Mouse (Mus musculus) intestine, postnatal 0 days (tissue): Measurements from ENCODE around the gene Nudt17. TPM values are rescaled to one million over a fixed set of nuclear protein-coding genes. Genes with fewer than 3 reads are reported as not detected.

Experiments used
- ATAC-seq: fragments of 200-750 bp; cut with Nextera tagmentation; 2 replicates; pipeline ENCODE4 v1.8.0; 2017; ENCODE audit warnings: mild to moderate bottlenecking, moderate TSS enrichment, moderate library complexity
- H3K27ac ChIP-seq: fragments of 300-500 bp; sonication (generic); 2 replicates; pipeline ENCODE4 v1.5.1; 2014; ENCODE audit warnings: mild to moderate bottlenecking, low read depth, low read length, moderate library complexity
- H3K27me3 ChIP-seq: fragments of 300-500 bp; sonication (generic); replicated peaks from 2 replicates; pipeline ENCODE4 v1.6.1; 2014; ENCODE audit warnings: low read length, mixed read lengths; ENCODE audit not compliant: control insufficient read depth, insufficient read depth
- H3K36me3 ChIP-seq: fragments of 300-500 bp; sonication (generic); 2 replicates; pipeline ENCODE4 v1.6.1; 2014; ENCODE audit warnings: mild to moderate bottlenecking, moderate library complexity; ENCODE audit not compliant: control insufficient read depth, insufficient read depth
- H3K4me1 ChIP-seq: fragments of 300-500 bp; sonication (generic); replicated peaks from 2 replicates; pipeline ENCODE4 v1.6.1; 2014; ENCODE audit warnings: antibody characterized with exemption, low read length, mixed read lengths; ENCODE audit not compliant: control insufficient read depth, insufficient read depth
- H3K4me2 ChIP-seq: fragments of 300-500 bp; sonication (generic); replicated peaks from 2 replicates; pipeline ENCODE4 v1.6.1; 2014; ENCODE audit warnings: low read depth, mild to moderate bottlenecking, moderate library complexity
- H3K4me3 ChIP-seq: fragments of 300-500 bp; sonication (generic); 2 replicates; pipeline ENCODE4 v1.5.1; 2014; ENCODE audit warnings: low read depth, low read length
- H3K9ac ChIP-seq: fragments of 300-500 bp; sonication (generic); 2 replicates; pipeline ENCODE4 v1.6.1; 2014; ENCODE audit warnings: mild to moderate bottlenecking, low read depth, low read length
- H3K9me3 ChIP-seq: fragments of 300-500 bp; sonication (generic); 2 replicates; pipeline ENCODE4 v1.6.1; 2016; ENCODE audit warnings: mixed run types; ENCODE audit not compliant: control insufficient read depth
- CTCF ChIP-seq: sonication (generic); IDR thresholded peaks from 2 replicates; pipeline ENCODE4 v1.5.1; 2016; ENCODE audit warnings: low read depth, mild to moderate bottlenecking, control low read depth, antibody characterized with exemption, moderate library complexity
- WGBS: fragments of 180-500 bp; shearing (Covaris S2); extraction: QIAGEN DNeasy Blood & Tissue Kit; methylation state at CpG from one replicate; pipeline ENCODE4 v1.1.7; 2014; 5-methylcytosine and 5-hydroxymethylcytosine counted together
- polyA plus RNA-seq: library from polyadenylated mRNA; unstranded; fragments of >200 nt; fragmentation: Nextera tagmentation; extraction: Ambion mirVana; gene quantifications from 2 replicates; pipeline ENCODE4 v1.2.1, GENCODE M21; 2015

Gene Nudt17
- polyA plus RNA-seq, 1 experiment from 2014 or later, result 2.2 TPM

- Histone ChIP-seq H3K9ac (no peak overlapping the region), H3K27ac (no peak overlapping the region), H3K4me3 (no peak overlapping the region), H3K36me3 (peaks cover 41% of the 10 kb centered on the region), H3K4me1 (no peaks in the 10 kb centered on the region), H3K4me2 (no peak overlapping the region), H3K27me3 (no peaks in the 10 kb centered on the region), H3K9me3 (no peaks in the 10 kb centered on the region)
- 63% methylated on average over 19 of the region's 19 CpGs for WGBS
- no peak for TF ChIP-seq CTCF
- ATAC-seq, result no peak
These were observed 9.2 kb downstream of the Nudt17 start for GRCm38 (mm10) chr3:96698993-96699690.

GRCm38 (mm10) chr3:96696766-96697732, 11.3 kb downstream of the Nudt17 start:
- no peak for TF ChIP-seq CTCF
- under 1% methylated on average over 84 of the region's 85 CpGs for WGBS
- Histone ChIP-seq H3K4me3 (peak overlapping the region; percentile 98), H3K27me3 (no peaks in the 10 kb centered on the region), H3K27ac (peak overlapping the region; percentile 90), H3K4me2 (peak overlapping the region; percentile 89), H3K9me3 (no peaks in the 10 kb centered on the region), H3K4me1 (no peaks in the 10 kb centered on the region), H3K36me3 (peaks cover 23% of the 10 kb centered on the region), H3K9ac (peak overlapping the region; percentile 68)
- peak; percentile 92 for ATAC-seq

DNA sequence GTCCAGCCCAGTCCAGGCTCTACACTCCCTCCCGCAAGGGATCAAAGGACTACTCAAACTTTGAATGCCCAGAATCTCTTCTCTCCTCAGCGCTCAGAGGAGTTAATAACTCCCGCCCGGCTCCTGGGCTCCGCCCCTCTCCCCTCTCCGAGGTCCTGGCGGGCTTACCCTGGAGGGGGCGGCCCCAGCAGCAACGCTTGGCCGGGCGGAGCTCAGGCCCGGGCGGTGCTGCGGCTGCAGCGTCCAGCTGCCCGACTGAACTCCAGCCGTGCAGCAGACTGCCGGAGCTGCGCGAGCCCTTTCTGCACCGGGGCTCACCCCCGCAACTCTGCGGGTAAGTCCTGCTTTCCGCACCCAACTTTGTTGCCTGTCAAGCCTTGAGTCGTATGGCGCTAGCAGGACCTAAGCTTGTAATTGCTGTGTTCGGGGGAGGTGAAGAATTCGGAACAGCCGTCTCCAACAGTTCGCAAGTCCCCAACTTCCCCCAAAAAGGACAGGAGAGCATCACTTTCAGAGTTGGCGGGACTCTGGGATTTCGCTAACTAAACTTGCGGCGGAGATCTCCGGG, 12.1 kb downstream of the Nudt17 start, which contains the start of gene Pias3:
Pias3 (plus strand) TSS at position 187 of the 568 bp plus-strand sequence.
- Histone ChIP-seq H3K4me3 (peak within 1 kb of the TSS; percentile 98), H3K36me3 (peaks cover 16% of the 10 kb centered on the region), H3K27ac (peak within 1 kb of the TSS; percentile 90), H3K4me1 (no peaks in the 10 kb centered on the region), H3K27me3 (no peaks in the 10 kb centered on the region), H3K9me3 (no peaks in the 10 kb centered on the region), H3K4me2 (peak within 1 kb of the TSS; percentile 89), H3K9ac (peak within 1 kb of the TSS; percentile 68)
- peak; percentile 78 for ATAC-seq
- under 1% methylated on average over 35 of the region's 35 CpGs for WGBS
- TF ChIP-seq CTCF, result no peak

GRCm38 (mm10) chr3:96693579-96693978, 14.8 kb downstream of the Nudt17 start:
- ATAC-seq, result no peak
- Histone ChIP-seq H3K4me1 (no peaks in the 10 kb centered on the region), H3K4me2 (no peak overlapping the region), H3K27me3 (no peaks in the 10 kb centered on the region), H3K4me3 (no peak overlapping the region), H3K27ac (no peak overlapping the region), H3K36me3 (no peaks in the 10 kb centered on the region), H3K9me3 (no peaks in the 10 kb centered on the region), H3K9ac (no peak overlapping the region)
- TF ChIP-seq CTCF, result no peak
- 48% methylated on average over 1 of the region's 1 CpGs for WGBS

GRCm38 (mm10) chr3:96692506-96692905, 15.9 kb downstream of the Nudt17 start:
- no peak overlapping the region for H3K27ac ChIP-seq
- WGBS, result 36% methylated on average over 3 of the region's 3 CpGs

GRCm38 (mm10) chr3:96690298-96690697, 18.1 kb downstream of the Nudt17 start:
- Histone ChIP-seq H3K4me3 (no peak overlapping the region), H3K9ac (no peak overlapping the region), H3K9me3 (no peaks in the 10 kb centered on the region), H3K36me3 (no peaks in the 10 kb centered on the region), H3K27me3 (peaks cover 4% of the 10 kb centered on the region; the same call in 1 of the 2 replicates), H3K4me1 (no peaks in the 10 kb centered on the region), H3K27ac (no peak overlapping the region), H3K4me2 (no peak overlapping the region)
- ATAC-seq, result 0 out of 2 replicates have a peak, but pooled peaks have one; percentile 19
- WGBS, result 38% methylated on average over 3 of the region's 3 CpGs
- TF ChIP-seq CTCF, result peak; percentile 57

More at GRCm38 (mm10) chr3:96692506-96692905, 15.9 kb downstream of the Nudt17 start:
- Histone ChIP-seq H3K4me2 (no peak overlapping the region), H3K27me3 (no peaks in the 10 kb centered on the region), H3K9ac (no peak overlapping the region), H3K4me1 (no peaks in the 10 kb centered on the region), H3K9me3 (no peaks in the 10 kb centered on the region), H3K4me3 (no peak overlapping the region), H3K36me3 (no peaks in the 10 kb centered on the region)
- ATAC-seq, result no peak
- TF ChIP-seq CTCF, result peak; percentile 61
